Mouse (Mus musculus) adrenal gland, postnatal 36 days (tissue): ENCODE data around the gene Tmem110. TPM values are rescaled to one million over a fixed set of nuclear protein-coding genes. Genes with fewer than 3 reads are reported as not detected.

Experiments used
- DNase-seq, 2 experiments: peaks; one replicate each; pipeline ENCODE4 v3.0.0; 2021; ENCODE audit warnings: mixed read lengths in 1 of 2
- total RNA-seq, 2 experiments: library from RNA; stranded (reverse); gene quantifications; 2 replicates each; pipeline ENCODE4 v1.2.3; 2021

Tmem110 gene
- total RNA-seq, 2 experiments from 2014 or later = 16.9 to 26.3 TPM

GRCm38 (mm10) chr14:30862368-30862767 is 37.0 kb downstream of the Tmem110 start:
- DNase-seq = no peak

GRCm38 (mm10) chr14:30865311-30865710 is 39.9 kb downstream of the Tmem110 start:
- no peak for DNase-seq

GRCm38 (mm10) chr14:30867042-30867441 is 41.7 kb downstream of the Tmem110 start:
- peak; percentile 75 to 82 for DNase-seq

- no peak for DNase-seq
These were observed 43.4 kb downstream of the Tmem110 start for GRCm38 (mm10) chr14:30868826-30869225.

GRCm38 (mm10) chr14:30869391-30869801 is 44.0 kb downstream of the Tmem110 start:
- no peak for DNase-seq

GRCm38 (mm10) chr14:30870206-30871147 is 45.1 kb downstream of the Tmem110 start:
- DNase-seq = no peak

- no peak for DNase-seq
These were observed 48.8 kb downstream of the Tmem110 start for GRCm38 (mm10) chr14:30874095-30874700.

- DNase-seq = no peak
These were observed 49.9 kb downstream of the Tmem110 start for GRCm38 (mm10) chr14:30875130-30875865.

GRCm38 (mm10) chr14:30875955-30876354 is 50.6 kb downstream of the Tmem110 start:
- DNase-seq = no peak

- no peak for DNase-seq
These were observed 51.1 kb downstream of the Tmem110 start for GRCm38 (mm10) chr14:30876451-30876850.

GRCm38 (mm10) chr14:30877827-30878226 is 52.4 kb downstream of the Tmem110 start:
- no peak for DNase-seq

GRCm38 (mm10) chr14:30878958-30879571 is 53.7 kb downstream of the Tmem110 start, which contains the start of gene Mustn1:
TSS of gene Mustn1 (plus strand) at chr14:30879200.
- DNase-seq = no peak

- DNase-seq = no peak
These were observed 54.4 kb downstream of the Tmem110 start for GRCm38 (mm10) chr14:30879794-30880193.

GRCm38 (mm10) chr14:30880251-30880650 is 54.9 kb downstream of the Tmem110 start:
- no peak for DNase-seq

GRCm38 (mm10) chr14:30880811-30881717 is 55.7 kb downstream of the Tmem110 start:
- peak; percentile 53 to 77 for DNase-seq

GRCm38 (mm10) chr14:30881718-30882108 is 56.3 kb downstream of the Tmem110 start:
- no peak for DNase-seq

- DNase-seq = no peak
These were observed 59.9 kb downstream of the Tmem110 start for GRCm38 (mm10) chr14:30885298-30885697.

- no peak for DNase-seq
These were observed 60.8 kb downstream of the Tmem110 start, which contains the start of gene Itih4 for GRCm38 (mm10) chr14:30886204-30886603. TSS of gene Itih4 (plus strand) at chr14:30886476.

- peak; percentile 63 to 75 for DNase-seq
These were observed 62.9 kb downstream of the Tmem110 start for GRCm38 (mm10) chr14:30888271-30888732.

GRCm38 (mm10) chr14:30899972-30900371 is 74.6 kb downstream of the Tmem110 start:
- DNase-seq = no peak

- DNase-seq = no peak
These were observed 77.2 kb downstream of the Tmem110 start for GRCm38 (mm10) chr14:30902628-30903027.
